Mouse (Mus musculus) stomach, embryonic 15.5 days (tissue): ENCODE results near the gene Srsf4. TPM values are rescaled to one million over a fixed set of nuclear protein-coding genes. Genes with fewer than 3 reads are reported as not detected.

ENCODE experiments used
- ATAC-seq: fragments of 200-750 bp; cut with Nextera tagmentation; 2 replicates; pipeline ENCODE4 v1.8.0; 2017; ENCODE audit warnings: low read depth, moderate number of reproducible peaks, moderate TSS enrichment; ENCODE audit not compliant: insufficient read depth, low FRiP score
- H3K27ac ChIP-seq: fragments of 300-500 bp; sonication (generic); 2 replicates; pipeline ENCODE4 v1.5.1; 2015; ENCODE audit warnings: mild to moderate bottlenecking, inconsistent platforms
- H3K27me3 ChIP-seq: fragments of 300-500 bp; sonication (generic); replicated peaks from 2 replicates; pipeline ENCODE4 v1.6.1; 2015; ENCODE audit warnings: inconsistent platforms
- H3K36me3 ChIP-seq: fragments of 300-500 bp; sonication (generic); 2 replicates; pipeline ENCODE4 v1.6.1; 2015; ENCODE audit warnings: inconsistent platforms
- H3K4me1 ChIP-seq: fragments of 300-500 bp; sonication (generic); 2 replicates; pipeline ENCODE4 v1.6.1; 2015; ENCODE audit warnings: inconsistent platforms
- H3K4me2 ChIP-seq: fragments of 300-500 bp; sonication (generic); 2 replicates; pipeline ENCODE4 v1.6.1; 2015; ENCODE audit warnings: mild to moderate bottlenecking, inconsistent platforms
- H3K4me3 ChIP-seq: fragments of 300-500 bp; sonication (generic); replicated peaks from 2 replicates; pipeline ENCODE4 v1.5.1; 2015; ENCODE audit warnings: inconsistent platforms
- H3K9ac ChIP-seq: fragments of 300-500 bp; sonication (generic); 2 replicates; pipeline ENCODE4 v1.6.1; 2015; ENCODE audit warnings: inconsistent platforms
- H3K9me3 ChIP-seq: fragments of 300-500 bp; sonication (generic); 2 replicates; pipeline ENCODE4 v1.6.1; 2016; ENCODE audit warnings: inconsistent platforms
- WGBS: fragments of 180-500 bp; shearing (Covaris S2); methylation state at CpG from one replicate; pipeline ENCODE4 v1.1.7; 2015; 5-methylcytosine and 5-hydroxymethylcytosine counted together
- polyA plus RNA-seq: library from polyadenylated mRNA; unstranded; fragments of >200 nt; fragmentation: Nextera tagmentation; extraction: Ambion mirVana; gene quantifications from 2 replicates; pipeline ENCODE4 v1.2.1, GENCODE M21; 2015

The Srsf4 gene
- polyA plus RNA-seq, 1 experiment from 2014 or later, result 95.1 TPM

- Histone ChIP-seq H3K4me1 (no peaks in the 10 kb centered on the region), H3K4me2 (no peak overlapping the region), H3K9ac (no peak overlapping the region), H3K27me3 (no peaks in the 10 kb centered on the region), H3K9me3 (no peaks in the 10 kb centered on the region), H3K36me3 (peaks cover 57% of the 10 kb centered on the region), H3K4me3 (no peak overlapping the region), H3K27ac (no peak overlapping the region)
- ATAC-seq, result no peak
- WGBS, result 94% methylated on average over 15 of the region's 15 CpGs
These were observed 27.7 kb downstream of the Srsf4 start for GRCm38 (mm10) chr4:131901090-131901489.

GRCm38 (mm10) chr4:131904478-131904877 is 31.1 kb downstream of the Srsf4 start:
- Histone ChIP-seq H3K9me3 (no peaks in the 10 kb centered on the region), H3K9ac (no peak overlapping the region), H3K4me1 (no peaks in the 10 kb centered on the region), H3K36me3 (peaks cover 35% of the 10 kb centered on the region), H3K4me3 (no peak overlapping the region), H3K27ac (no peak overlapping the region), H3K27me3 (no peaks in the 10 kb centered on the region), H3K4me2 (no peak overlapping the region)
- 61% methylated on average over 8 of the region's 8 CpGs for WGBS
- no peak for ATAC-seq

DNA sequence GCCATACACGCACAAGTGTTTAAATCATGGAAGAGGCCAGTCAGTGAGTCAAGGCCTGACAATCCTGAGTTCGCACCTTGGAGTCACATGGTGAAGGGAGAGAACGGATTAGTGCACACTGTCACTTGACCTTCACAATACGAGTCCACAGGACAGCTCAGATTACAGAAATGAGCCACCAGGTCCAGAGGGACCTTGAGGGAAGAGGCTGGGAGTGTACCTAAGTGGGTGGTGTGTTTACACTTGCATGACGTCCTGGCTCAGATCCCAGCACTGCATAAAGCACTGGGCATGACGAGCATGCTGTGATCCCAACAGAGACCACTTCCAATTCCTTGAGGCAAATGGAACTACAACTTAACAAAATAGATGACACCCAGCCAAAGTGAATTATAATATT is 33.0 kb downstream of the Srsf4 start:
- Histone ChIP-seq H3K36me3 (peaks cover 17% of the 10 kb centered on the region), H3K4me1 (peaks cover 6% of the 10 kb centered on the region), H3K27ac (no peak overlapping the region; the same call in 1 of the 2 replicates), H3K9me3 (no peaks in the 10 kb centered on the region), H3K4me2 (no peak overlapping the region), H3K27me3 (no peaks in the 10 kb centered on the region), H3K4me3 (no peak overlapping the region), H3K9ac (no peak overlapping the region)
- 45% methylated on average over 6 of the region's 6 CpGs for WGBS
- ATAC-seq, result peak; percentile 53; the same call in 1 of the 2 replicates

DNA sequence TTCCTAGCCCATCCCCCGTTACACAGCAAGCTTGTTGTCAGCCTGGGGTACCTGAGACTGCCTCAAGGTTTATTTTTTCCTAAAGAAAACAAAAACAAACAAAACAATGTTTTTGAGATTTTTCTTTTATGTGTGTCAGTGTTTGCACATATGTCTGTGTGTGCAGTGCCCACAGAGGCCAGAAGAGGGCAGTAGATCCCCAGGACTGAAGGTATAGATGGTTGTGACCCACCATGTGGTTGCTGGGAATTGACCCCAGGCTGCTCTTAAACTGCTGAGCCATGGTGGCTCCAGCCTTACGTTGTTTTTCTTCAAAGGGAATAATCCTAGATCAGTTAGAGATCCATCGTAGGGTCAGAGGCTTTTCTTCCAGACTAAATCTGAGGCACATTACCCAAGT is 34.5 kb downstream of the Srsf4 start:
- Histone ChIP-seq H3K9me3 (no peaks in the 10 kb centered on the region), H3K9ac (no peak overlapping the region), H3K4me3 (no peak overlapping the region), H3K27me3 (peaks cover 6% of the 10 kb centered on the region), H3K36me3 (peaks cover 5% of the 10 kb centered on the region; the same call in 1 of the 2 replicates), H3K27ac (no peak overlapping the region), H3K4me2 (no peak overlapping the region), H3K4me1 (peaks cover 6% of the 10 kb centered on the region)
- ATAC-seq, result no peak
- WGBS, result 91% methylated on average over 3 of the region's 3 CpGs

DNA sequence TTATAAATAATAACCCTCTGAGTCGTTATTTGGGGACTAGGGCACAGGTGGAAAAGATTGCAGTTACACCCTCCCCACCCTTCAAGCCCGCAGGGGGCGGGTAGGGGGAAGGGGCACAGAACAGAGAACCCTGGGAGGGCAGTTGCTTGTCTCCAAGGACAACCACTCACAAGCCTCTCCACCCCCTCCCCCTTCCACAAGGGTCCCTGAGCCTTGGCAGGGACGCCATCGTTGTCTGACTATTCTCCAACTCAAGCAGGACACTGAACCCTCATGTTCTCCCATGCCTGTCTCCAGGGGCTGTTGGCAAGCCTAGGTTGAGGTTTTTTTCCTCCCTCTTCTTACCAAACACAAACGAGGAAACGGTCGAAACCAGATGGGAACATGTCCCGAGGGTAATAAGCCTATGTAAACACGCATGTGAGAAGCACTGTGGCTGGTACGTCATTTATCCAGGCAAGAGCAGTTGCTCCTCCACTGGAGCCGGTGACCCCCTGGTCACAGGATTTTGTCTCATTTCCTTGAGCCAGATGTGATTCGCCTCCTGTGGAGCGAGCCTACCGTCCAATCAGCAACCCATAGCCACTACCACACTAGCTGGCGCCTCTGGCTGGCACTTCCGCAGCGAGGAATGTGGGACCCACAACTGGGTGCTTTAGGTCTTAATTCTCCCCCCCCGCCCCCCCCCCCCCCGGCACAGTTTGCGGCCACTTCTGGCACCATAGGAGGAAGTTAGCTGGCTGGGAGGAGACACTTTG is 37.0 kb downstream of the Srsf4 start:
- 6% methylated on average over 18 of the region's 21 CpGs for WGBS
- peak; percentile 44; the same call in 1 of the 2 replicates for ATAC-seq
- Histone ChIP-seq H3K36me3 (no peaks in the 10 kb centered on the region), H3K4me3 (0 out of 2 replicates have a peak overlapping the region, but pooled peaks have one; percentile 9), H3K4me2 (peak overlapping the region; percentile 41), H3K4me1 (peaks cover 21% of the 10 kb centered on the region), H3K9ac (no peak overlapping the region), H3K9me3 (no peaks in the 10 kb centered on the region), H3K27ac (peak overlapping the region; percentile 55), H3K27me3 (peaks cover 21% of the 10 kb centered on the region)

- Histone ChIP-seq H3K4me1 (peaks cover 31% of the 10 kb centered on the region), H3K9ac (no peak overlapping the region), H3K9me3 (no peaks in the 10 kb centered on the region), H3K27me3 (peaks cover 32% of the 10 kb centered on the region), H3K27ac (no peak overlapping the region), H3K36me3 (no peaks in the 10 kb centered on the region), H3K4me3 (no peak overlapping the region), H3K4me2 (no peak overlapping the region)
- ATAC-seq, result no peak
- whole genome bisulfite sequencing, result 49% methylated on average over 3 of the region's 5 CpGs
These were observed 38.1 kb downstream of the Srsf4 start for GRCm38 (mm10) chr4:131911521-131911920.

DNA sequence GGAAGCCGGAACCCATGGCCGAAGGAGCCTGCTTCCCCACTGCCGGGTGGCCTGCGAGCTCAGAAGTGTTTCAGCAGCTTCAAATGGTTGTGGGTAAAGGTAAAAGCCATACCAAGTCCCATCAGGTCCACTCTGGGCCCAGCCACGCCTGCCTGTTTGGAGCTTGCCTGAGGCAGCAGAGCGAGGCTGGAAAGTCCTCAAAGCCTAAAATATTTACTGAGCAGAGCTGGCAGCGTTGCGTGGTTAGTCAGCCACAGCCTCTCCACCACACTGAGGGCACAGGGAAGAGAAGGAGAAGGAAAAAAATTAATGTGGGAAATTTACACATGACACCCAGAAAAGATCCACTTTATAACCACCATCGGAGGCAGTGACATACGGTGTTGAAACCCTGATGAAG is 40.1 kb downstream of the Srsf4 start:
- 58% methylated on average over 10 of the region's 10 CpGs for WGBS
- Histone ChIP-seq H3K4me3 (no peak overlapping the region), H3K27me3 (peaks cover 39% of the 10 kb centered on the region), H3K4me2 (no peak overlapping the region), H3K36me3 (no peaks in the 10 kb centered on the region), H3K9ac (no peak overlapping the region), H3K4me1 (peaks cover 34% of the 10 kb centered on the region), H3K27ac (no peak overlapping the region), H3K9me3 (no peaks in the 10 kb centered on the region)
- ATAC-seq, result no peak

DNA sequence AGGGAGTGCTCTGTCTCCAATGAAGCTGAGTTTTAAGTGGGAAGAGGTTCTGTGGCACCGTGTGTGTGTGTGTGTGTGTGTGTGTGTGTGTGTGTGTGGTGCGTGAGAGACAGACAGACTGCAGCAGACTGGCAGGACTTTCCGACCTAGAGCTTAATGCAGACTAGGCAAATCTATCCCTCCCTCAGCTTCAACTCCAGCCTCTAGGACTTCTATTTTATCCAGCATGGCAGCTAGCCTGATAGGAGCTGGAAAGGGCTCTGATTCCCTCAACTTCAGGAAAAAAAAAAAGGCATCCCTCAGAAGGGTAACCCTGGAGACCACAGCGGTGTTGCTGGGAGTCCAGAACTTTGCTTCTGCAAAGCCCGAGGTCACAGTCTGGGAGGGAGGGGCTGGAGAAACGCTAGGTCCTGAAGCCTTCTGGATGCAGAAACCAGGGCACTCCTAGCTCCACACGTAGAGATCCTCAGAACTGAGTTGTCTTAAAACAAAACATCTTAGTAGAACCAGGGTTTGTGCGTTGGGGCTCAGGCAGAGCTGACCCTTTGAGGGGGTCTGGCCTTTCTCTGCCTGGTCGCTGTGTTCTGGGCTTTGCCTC is 40.7 kb downstream of the Srsf4 start:
- H3K4me3 ChIP-seq, result no peak overlapping the region
- no peak overlapping the region for H3K9ac ChIP-seq
- no peak for ATAC-seq
- no peak overlapping the region for H3K4me2 ChIP-seq
- no peaks in the 10 kb centered on the region for H3K9me3 ChIP-seq
- H3K4me1 ChIP-seq, result peaks cover 41% of the 10 kb centered on the region
- no peak overlapping the region for H3K27ac ChIP-seq
- peaks cover 39% of the 10 kb centered on the region for H3K27me3 ChIP-seq
- WGBS, result 23% methylated on average over 9 of the region's 9 CpGs
- H3K36me3 ChIP-seq, result no peaks in the 10 kb centered on the region

DNA sequence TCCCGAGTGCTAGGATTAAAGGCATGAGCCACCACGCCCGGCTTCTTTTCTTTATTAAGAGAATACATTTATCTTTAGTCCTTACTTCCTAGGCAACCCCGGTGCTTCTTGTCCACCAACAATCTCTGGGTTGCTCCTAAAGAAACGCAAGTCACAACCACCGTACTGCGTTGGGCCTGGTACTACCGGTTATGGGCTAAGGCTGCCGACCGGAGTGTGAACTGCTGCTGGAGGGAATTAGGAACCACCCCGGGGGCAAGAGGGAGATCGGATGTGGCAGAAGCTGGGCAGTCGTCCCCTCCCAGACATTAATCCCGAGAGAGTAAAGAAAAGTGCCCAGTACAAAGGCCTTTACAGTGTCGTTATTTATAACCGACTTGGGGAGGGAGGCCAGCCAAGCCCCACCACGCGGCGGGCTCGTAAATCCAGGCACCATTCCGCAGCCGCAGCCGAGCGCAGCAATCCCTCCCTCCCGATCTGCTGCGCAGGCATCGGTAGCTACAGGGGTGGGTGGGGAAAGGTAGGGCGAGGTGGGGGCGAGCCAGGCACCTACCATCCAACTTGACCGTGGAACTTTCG is 41.6 kb downstream of the Srsf4 start:
- Histone ChIP-seq H3K9me3 (no peaks in the 10 kb centered on the region), H3K4me3 (peak overlapping the region; percentile 23), H3K9ac (peak overlapping the region; percentile 9; the same call in 1 of the 2 replicates), H3K4me2 (peak overlapping the region; percentile 55), H3K4me1 (peaks cover 48% of the 10 kb centered on the region), H3K27me3 (peaks cover 42% of the 10 kb centered on the region), H3K36me3 (no peaks in the 10 kb centered on the region), H3K27ac (no peak overlapping the region)
- 5% methylated on average over 31 of the region's 31 CpGs for WGBS
- ATAC-seq, result no peak

GRCm38 (mm10) chr4:131915821-131916328 is 42.5 kb downstream of the Srsf4 start:
- 33% methylated on average over 13 of the region's 13 CpGs for WGBS
- Histone ChIP-seq H3K4me1 (peaks cover 46% of the 10 kb centered on the region), H3K9ac (no peak overlapping the region), H3K9me3 (no peaks in the 10 kb centered on the region), H3K4me2 (peak overlapping the region; percentile 55; the same call in 1 of the 2 replicates), H3K27me3 (peaks cover 45% of the 10 kb centered on the region), H3K27ac (no peak overlapping the region), H3K4me3 (0 out of 2 replicates have a peak overlapping the region, but pooled peaks have one; percentile 23), H3K36me3 (no peaks in the 10 kb centered on the region)
- no peak for ATAC-seq

DNA sequence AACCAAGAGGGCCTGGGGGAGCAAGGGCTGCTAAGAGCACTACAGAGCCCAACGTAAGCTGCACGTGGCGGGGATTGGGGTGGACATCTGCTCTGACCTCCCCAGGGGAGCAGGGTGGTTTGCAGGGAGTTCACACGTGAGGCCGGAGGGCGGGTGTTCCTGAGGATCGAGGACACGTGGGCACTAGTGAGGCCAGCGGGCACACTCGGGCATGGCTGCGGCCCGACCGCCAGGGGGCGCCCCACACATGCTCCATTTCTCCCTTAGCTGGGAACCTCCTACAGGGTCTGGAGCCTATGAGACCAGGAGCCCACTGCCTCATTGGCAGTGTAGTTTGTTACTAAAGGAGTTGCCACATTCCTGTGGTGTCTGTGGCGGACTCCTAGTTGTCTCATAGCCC is 43.0 kb downstream of the Srsf4 start:
- Histone ChIP-seq H3K9ac (no peak overlapping the region), H3K27me3 (peaks cover 47% of the 10 kb centered on the region), H3K4me3 (no peak overlapping the region), H3K27ac (no peak overlapping the region), H3K4me1 (peaks cover 51% of the 10 kb centered on the region), H3K4me2 (no peak overlapping the region), H3K9me3 (no peaks in the 10 kb centered on the region), H3K36me3 (no peaks in the 10 kb centered on the region)
- 9% methylated on average over 15 of the region's 15 CpGs for WGBS
- ATAC-seq, result no peak

- no peak overlapping the region for H3K4me3 ChIP-seq
- H3K9me3 ChIP-seq, result no peaks in the 10 kb centered on the region
- H3K4me1 ChIP-seq, result peaks cover 57% of the 10 kb centered on the region
- H3K4me2 ChIP-seq, result no peak overlapping the region
- no peak for ATAC-seq
- 69% methylated on average over 10 of the region's 10 CpGs for WGBS
- H3K27me3 ChIP-seq, result peaks cover 53% of the 10 kb centered on the region
- no peak overlapping the region for H3K9ac ChIP-seq
- H3K27ac ChIP-seq, result no peak overlapping the region
- H3K36me3 ChIP-seq, result no peaks in the 10 kb centered on the region
These were observed 43.7 kb downstream of the Srsf4 start for GRCm38 (mm10) chr4:131917010-131917555.
